Mouse (Mus musculus): ENCODE data around the gene Lamtor1.

Lamtor1 gene

GRCm38 (mm10) chr7:101905561-101906286, at the start of gene Lamtor1:
TSS of gene Lamtor1 (plus strand) at chr7:101905904.
- DNase-seq = peak; percentile 99 to 100

GRCm38 (mm10) chr7:101857094-101857493, 48.6 kb upstream of the Lamtor1 start, which contains the start of gene Folr2:
TSS of gene Folr2 (minus strand) at chr7:101857194.
- DNase-seq = no peak

- no peak for DNase-seq
Measured at GRCm38 (mm10) chr7:101858362-101858761, 47.3 kb upstream of the Lamtor1 start.

GRCm38 (mm10) chr7:101860978-101861377, 44.7 kb upstream of the Lamtor1 start:
- DNase-seq = no peak

GRCm38 (mm10) chr7:101862291-101862690, 43.4 kb upstream of the Lamtor1 start:
- no peak for DNase-seq

GRCm38 (mm10) chr7:101863415-101863814, 42.3 kb upstream of the Lamtor1 start, which contains the start of gene Anapc15:
TSS of gene Anapc15 (plus strand) at chr7:101863715.
- no peak for DNase-seq

GRCm38 (mm10) chr7:101866491-101867265, 39.0 kb upstream of the Lamtor1 start:
- DNase-seq = no peak

GRCm38 (mm10) chr7:101867482-101867881, 38.2 kb upstream of the Lamtor1 start:
- DNase-seq = no peak

- no peak for DNase-seq
Measured at GRCm38 (mm10) chr7:101868241-101869162, 37.2 kb upstream of the Lamtor1 start.

GRCm38 (mm10) chr7:101869163-101869500, 36.6 kb upstream of the Lamtor1 start:
- no peak for DNase-seq

- DNase-seq = no peak
Measured at GRCm38 (mm10) chr7:101870629-101871028, 35.1 kb upstream of the Lamtor1 start, which contains the start of gene Folr1. TSS of gene Folr1 (minus strand) at chr7:101870788.

- DNase-seq = no peak
Measured at GRCm38 (mm10) chr7:101871296-101871695, 34.4 kb upstream of the Lamtor1 start.

- no peak for DNase-seq
Measured at GRCm38 (mm10) chr7:101875978-101876377, 29.7 kb upstream of the Lamtor1 start.

- DNase-seq = no peak
Measured at GRCm38 (mm10) chr7:101880855-101881254, 24.8 kb upstream of the Lamtor1 start.

- no peak for DNase-seq
Measured at GRCm38 (mm10) chr7:101882413-101883154, 23.1 kb upstream of the Lamtor1 start.

- no peak for DNase-seq
Measured at GRCm38 (mm10) chr7:101884160-101884559, 21.5 kb upstream of the Lamtor1 start.

GRCm38 (mm10) chr7:101886274-101886673, 19.4 kb upstream of the Lamtor1 start:
- DNase-seq = no peak

- no peak for DNase-seq
Measured at GRCm38 (mm10) chr7:101888460-101888859, 17.2 kb upstream of the Lamtor1 start.

- no peak for DNase-seq
Measured at GRCm38 (mm10) chr7:101895695-101896094, 10.0 kb upstream of the Lamtor1 start.

GRCm38 (mm10) chr7:101896104-101897066, 9.3 kb upstream of the Lamtor1 start:
- DNase-seq = peak; percentile 95 to 96

Measured in cerebellum, postnatal 36 days (tissue).